Mouse (Mus musculus): Measurements from ENCODE around the gene Gm10135. TPM values are rescaled to one million over a fixed set of nuclear protein-coding genes. Genes with fewer than 3 reads are reported as not detected.

Gene Gm10135
- not detected for polyA plus RNA-seq (2017; shearing (Covaris generic))

GRCm38 (mm10) chr5:72974602-72975001 is at the start of gene Gm10135:
Gene Gm10135 (minus strand): TSS chr5:72974702.

GRCm38 (mm10) chr5:73006784-73007581 is 32.5 kb upstream of the Gm10135 start, which contains the start of gene Slc10a4:
Gene Slc10a4 (plus strand): TSS chr5:73006883.

Other genes starting within 250 kb of the Gm10135 start
- 10 to 100 TPM; 46.1 to 75.0 TPM for gene Txk, start 221.9 kb downstream of the Gm10135 start, polyA plus RNA-seq (2017; shearing (Covaris generic))
- gene Tec, start 106.2 kb downstream of the Gm10135 start, polyA plus RNA-seq (2017; shearing (Covaris generic)): 10 to 100 TPM; 10.1 to 14.8 TPM
- gene Slain2, start 60.4 kb downstream of the Gm10135 start, polyA plus RNA-seq (2017; shearing (Covaris generic)): 10 to 100 TPM; 63.9 to 78.1 TPM
- under 1 TPM; 0.13 to 0.88 TPM for gene Slc10a4, start 32.2 kb upstream of the Gm10135 start, polyA plus RNA-seq (2017; shearing (Covaris generic))